Mouse (Mus musculus) kidney, adult 2 months (tissue): ENCODE results near the gene Rnf187.

Experiments
- CTCF ChIP-seq: fragments of 200-500 bp; conservative IDR thresholded peaks from 2 replicates; pipeline ENCODE4 v1.5.1; 2011; ENCODE audit warnings: low read depth, mild to moderate bottlenecking, control low read depth, low read length, moderate library complexity, mixed read lengths; ENCODE audit not compliant: insufficient read depth, insufficient read length
- POLR2A ChIP-seq: fragments of 200-500 bp; IDR thresholded peaks from one replicate; pipeline ENCODE4 v1.6.1; 2011; ENCODE audit warnings: low read depth, low read length, control low read depth

DNA sequence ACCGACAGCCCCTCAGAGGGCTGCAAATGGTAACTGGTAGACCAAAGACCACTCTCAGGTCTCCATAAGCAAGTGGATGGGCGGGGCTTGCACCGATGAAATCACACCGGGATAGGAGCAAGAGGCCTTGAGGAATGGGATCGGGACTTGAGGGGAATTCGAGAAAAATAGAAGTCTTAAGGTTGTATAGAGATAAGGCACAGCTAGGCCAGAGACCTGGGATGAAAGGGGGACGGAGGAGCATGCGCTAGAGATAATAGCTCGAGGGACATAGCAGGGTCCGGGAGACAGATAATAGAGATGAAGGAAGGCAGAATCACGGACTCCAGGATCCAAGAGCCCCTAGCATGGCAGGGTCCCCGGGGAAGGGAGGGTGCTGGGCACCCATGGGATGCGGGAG, 807 bp downstream of the Rnf187 start:
- TF ChIP-seq POLR2A (no peak), CTCF (no peak)
